Mouse (Mus musculus): Measurements from ENCODE around the gene Isg15.
A peak's percentile ranks its signal among the peaks of the same experiment; 100 is the strongest.

Isg15 gene

DNA sequence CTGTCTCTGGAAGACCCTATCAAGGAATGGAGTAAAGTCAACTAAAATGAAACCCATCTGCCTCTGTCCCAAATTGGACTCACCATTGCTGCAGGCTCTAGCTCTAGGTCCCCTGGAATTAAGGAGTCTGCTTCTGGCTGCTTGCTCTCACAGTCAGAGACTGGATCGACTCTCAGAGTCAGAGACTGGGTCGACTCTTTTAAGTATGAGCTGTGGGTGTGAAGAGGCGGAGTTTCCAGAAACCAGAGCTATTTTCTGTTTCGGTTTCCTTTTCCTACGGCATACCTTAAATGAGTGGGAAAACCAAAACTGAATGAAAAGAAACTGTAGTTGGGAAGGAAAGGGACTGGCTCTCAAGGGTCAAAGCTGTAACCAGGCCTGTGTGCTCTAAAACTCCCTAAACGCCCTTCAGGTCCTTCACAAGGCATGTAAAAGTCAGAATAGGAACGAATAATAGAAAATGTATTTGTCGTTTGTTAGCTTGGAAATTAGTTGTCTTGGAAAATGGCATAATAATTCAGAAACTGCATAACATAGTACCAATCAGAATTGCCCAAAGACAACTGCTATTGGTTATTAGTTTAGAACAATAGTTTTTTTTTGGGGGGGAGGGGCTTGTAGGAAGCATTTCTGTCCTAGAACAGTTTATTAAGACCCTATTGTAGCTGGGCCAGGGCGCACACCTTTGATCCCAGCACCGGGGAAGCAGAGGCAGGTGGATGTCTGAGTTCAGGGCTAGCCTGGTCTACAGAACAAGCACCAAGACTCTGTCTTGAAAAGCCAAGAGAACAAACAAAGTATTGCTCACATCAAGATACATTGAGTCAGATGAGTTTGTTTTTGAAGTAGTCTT is at the start of gene Isg15:
Gene Isg15, minus strand, starts transcription at position 196 of the 853 bp plus-strand sequence.
- DNase-seq (ENCODE audit: low read depth, low spot score): no peak

GRCm38 (mm10) chr4:156249567-156249966 is 48.9 kb upstream of the Isg15 start:
- no peak for DNase-seq (ENCODE audit: low read depth, low spot score)

DNA sequence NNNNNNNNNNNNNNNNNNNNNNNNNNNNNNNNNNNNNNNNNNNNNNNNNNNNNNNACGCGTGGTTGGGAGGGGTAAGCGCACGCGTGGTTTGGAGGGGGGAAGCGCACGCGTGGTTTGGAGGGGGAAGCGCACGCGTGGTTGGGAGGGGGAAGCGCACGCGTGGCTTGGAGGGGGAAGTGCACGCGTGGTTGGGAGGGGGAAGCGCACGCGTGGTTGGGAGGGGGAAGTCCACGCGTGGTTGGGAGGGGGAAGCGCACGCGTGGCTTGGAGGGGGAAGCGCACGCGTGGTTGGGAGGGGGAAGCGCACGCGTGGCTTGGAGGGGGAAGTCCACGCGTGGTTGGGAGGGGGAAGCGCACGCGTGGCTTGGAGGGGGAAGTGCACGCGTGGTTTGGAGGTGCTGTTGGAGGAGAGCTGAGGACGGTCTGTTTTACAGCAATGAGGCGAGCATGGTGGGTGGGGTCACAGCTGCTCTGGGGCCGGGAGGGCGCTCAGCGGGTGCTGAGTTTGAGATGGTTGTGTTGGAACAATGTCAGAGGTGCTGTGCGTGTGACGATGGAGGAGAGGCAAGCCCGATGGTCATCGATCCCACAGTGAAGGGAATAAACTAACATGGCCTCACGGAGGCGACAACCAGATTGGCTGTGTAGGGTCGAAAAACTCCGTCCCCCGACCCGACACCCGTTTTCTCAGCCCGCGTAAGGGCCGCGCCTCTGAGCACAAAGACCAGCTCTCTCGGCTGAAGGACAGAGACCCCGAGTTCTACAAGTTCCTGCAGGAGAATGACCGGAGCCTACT is 36.2 kb upstream of the Isg15 start:
- DNase-seq (ENCODE audit: low read depth, low spot score): no peak

GRCm38 (mm10) chr4:156235808-156236533 is 35.4 kb upstream of the Isg15 start, which contains the start of gene Noc2l:
Gene Noc2l (plus strand): TSS chr4:156236010.
- DNase-seq (ENCODE audit: low read depth, low spot score): peak; percentile 85

GRCm38 (mm10) chr4:156235360-156235770 is 34.7 kb upstream of the Isg15 start:
- DNase-seq (ENCODE audit: low read depth, low spot score): no peak

- DNase-seq (ENCODE audit: low read depth, low spot score): peak; percentile 51
These were observed 34.1 kb upstream of the Isg15 start, which contains the start of gene Plekhn1 for GRCm38 (mm10) chr4:156234701-156235213. Gene Plekhn1 (minus strand): TSS chr4:156234857.

DNA sequence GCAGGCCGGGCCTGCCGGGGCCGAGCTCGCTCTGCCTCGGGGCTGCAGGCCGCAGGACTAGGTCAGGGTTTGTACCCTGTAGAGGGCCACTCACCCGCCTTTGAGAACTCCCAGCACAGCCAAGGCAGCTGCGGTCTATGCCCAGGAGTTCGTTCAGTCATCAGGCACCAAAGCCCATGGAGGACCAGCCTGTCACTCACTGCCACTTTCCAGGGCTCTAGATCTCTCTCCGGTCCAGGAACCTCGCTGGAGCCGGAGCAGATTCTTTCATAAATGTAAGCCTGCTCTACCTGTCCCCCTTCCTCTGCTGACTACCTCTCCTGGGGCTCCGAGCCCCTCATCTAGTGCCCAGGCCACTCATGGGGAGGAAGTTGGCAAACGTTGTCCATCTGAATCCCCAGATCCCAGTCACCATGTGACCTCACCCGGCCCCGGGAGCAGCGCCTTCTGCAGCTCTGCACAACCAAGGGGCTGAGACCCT is 33.4 kb upstream of the Isg15 start:
- no peak for DNase-seq (ENCODE audit: low read depth, low spot score)

DNA sequence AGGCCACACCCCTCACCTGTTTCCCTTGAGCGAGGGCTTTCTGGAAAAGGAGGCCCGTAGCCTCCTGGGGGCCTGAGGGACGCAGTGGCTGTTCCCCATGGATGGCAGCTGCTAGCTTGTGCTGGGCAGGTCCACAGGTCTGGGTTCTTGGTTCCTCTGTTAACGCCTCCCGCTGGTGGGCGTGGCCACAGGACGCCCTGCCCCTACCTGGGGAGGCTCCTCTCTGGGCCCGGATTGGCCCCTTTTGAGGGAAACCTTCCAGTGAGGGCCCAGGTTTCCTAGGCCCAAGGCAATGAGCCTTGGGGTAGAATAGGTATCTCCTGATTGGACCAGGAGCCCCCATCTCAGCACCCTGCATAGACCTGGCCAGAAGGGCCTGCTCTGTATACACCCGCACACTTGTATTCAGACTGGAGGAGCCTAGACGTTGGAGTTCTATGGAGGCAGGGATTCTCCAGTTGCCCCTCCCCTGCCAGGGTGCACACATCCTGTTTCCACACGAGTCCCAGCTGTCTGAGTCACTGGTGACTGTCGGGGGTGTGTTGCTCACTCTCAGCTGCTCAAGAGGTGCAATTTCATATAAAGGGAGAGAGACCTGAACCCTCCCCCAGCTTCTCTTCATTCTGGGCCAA is 27.9 kb upstream of the Isg15 start:
- peak; percentile 65 for DNase-seq (ENCODE audit: low read depth, low spot score)

DNA sequence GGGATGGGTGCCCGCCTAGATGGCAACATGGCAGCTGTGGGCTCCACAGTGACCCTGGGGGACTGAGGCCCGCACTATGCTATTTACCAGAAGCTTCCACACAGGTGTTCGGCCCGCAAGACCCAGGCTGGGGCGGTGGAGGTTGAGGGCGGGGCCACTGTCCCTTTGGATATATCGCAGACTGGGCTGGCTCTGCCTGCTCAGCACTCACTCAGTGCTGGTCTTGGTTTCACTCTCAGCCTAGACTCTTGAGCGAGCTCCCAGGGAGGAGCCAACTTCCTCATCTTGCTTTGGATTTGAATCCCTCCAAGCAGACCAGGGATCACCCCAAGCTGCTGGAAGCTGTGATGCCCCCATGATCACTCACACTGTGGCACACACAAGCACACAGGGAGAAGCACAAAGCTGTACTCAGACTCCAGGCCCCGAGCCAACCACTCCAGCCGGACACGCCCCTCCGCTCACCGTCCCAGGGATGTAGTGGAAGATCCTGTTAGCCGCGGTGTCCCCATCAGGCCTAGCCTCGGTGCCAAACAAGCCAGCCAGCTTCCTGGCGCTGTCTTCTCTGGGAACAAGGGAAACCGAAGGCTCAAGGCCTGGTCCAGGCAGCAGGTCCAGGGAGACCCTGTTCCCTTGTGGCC is 27.3 kb upstream of the Isg15 start:
- no peak for DNase-seq (ENCODE audit: low read depth, low spot score)

- DNase-seq (ENCODE audit: low read depth, low spot score): no peak
These were observed 23.7 kb upstream of the Isg15 start for GRCm38 (mm10) chr4:156224276-156224675.

DNA sequence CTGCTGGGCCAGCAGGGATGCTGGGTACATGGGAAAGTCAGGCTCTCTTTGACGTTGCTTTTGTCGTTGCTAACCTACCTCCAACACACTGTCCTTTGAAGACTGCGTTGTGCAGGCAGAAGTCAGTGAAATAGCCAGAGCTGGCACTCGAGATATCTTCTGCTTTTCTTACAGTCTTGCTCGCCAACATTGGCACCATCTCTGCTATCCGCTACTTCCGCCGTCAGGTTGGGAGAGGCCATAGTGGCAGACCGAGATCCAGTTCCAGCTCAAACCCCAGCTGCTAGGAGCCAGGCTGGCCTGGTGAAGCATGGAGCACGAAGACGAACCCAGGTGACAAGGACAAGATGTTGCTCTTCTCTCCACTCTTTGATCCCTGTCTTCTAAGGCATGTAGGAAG is 19.3 kb upstream of the Isg15 start:
- no peak for DNase-seq (ENCODE audit: low read depth, low spot score)

GRCm38 (mm10) chr4:156217838-156218237 is 17.2 kb upstream of the Isg15 start:
- DNase-seq (ENCODE audit: low read depth, low spot score): no peak

GRCm38 (mm10) chr4:156217022-156217669 is 16.5 kb upstream of the Isg15 start:
- no peak for DNase-seq (ENCODE audit: low read depth, low spot score)

DNA sequence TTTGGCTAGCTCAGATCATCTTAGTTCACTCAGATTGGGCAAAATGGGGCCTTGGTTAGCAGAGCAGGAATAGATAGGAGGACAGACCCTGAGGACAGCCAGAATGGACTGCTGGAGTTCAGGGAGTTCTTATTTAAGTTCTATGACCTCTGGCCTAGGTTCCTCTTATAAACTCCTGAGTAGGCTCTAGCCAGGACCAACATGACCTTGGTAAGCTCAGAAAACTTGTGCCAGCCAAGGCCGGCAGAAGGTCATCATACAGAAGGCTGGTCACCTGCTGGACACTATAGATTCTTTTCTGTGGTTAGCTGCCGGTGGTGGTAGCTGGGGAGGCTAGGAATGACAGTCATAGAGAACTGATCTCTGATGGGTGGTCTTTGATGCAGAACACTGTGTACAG is 15.6 kb upstream of the Isg15 start:
- DNase-seq (ENCODE audit: low read depth, low spot score): no peak

DNA sequence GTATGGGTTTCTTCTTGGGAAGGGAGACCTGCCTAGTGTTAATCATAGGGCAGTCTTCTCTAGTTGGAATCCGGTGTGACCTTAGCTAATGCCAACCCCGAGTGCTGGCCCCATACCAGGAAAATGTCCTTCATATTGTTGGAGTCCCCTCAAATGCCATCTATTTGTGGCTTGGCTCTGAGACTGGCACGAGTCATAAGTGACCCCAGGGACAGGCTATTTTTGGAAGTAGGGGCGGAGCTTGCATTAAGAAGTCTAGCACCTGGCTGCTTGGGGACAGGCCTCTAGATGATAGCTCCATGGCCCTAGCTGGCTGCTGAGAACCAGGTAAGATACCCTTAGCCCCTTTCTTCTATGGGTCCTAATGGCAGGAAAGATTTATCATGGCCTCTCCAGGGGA is 15.0 kb upstream of the Isg15 start, which contains the start of gene Perm1:
Gene Perm1, plus strand, starts transcription at position 220 of the 400 bp plus-strand sequence.
- DNase-seq (ENCODE audit: low read depth, low spot score): no peak

DNA sequence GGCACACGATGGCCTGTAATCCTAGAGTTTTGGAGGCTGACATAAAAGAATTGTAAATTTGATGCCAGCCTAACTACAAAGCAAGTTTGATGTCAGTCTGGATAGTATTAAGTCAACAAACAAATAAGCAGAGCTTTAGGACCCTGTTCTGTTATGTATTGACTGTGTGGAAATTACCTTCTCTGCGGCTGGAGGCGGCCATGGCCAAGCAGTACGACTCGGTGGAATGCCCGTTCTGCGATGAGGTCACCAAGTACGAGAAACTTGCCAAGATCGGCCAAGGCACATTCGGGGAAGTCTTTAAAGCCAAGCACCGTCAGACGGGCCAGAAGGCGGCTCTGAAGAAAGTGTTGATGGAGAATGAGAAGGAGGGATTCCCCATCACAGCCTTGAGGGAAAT is 12.5 kb upstream of the Isg15 start:
- DNase-seq (ENCODE audit: low read depth, low spot score): no peak

DNA sequence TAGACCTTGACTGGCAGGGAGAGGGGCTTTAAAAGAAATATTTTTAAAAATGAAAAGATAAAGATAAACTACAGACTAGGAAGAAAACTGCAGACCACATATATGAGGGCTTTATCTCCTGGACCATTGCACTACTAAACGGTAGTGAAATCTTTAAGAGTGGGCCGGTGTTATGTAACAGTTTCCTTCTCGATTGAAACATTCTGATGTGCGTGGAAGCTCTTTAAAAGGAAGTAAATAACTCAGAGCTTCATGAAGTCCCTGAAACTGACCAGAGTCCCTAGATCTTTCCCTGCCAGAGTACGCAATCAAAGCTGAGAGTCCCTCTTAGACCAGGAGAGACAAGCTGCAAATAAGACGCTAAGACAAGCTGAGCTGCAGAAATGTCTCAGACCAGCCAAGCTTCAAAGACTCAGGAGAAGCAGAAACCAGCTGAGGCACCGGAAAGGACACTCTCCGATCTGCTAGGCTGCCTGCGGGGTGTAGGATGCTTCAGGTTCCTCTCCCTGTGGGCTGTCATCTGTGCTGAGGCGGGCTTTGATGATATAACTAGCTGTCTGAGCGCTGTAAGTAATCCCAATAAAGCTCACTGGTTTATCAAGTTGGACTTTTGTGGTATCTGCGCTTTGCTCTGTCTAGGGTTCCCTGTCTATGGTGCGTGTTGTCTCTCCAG is 9.5 kb upstream of the Isg15 start:
- DNase-seq (ENCODE audit: low read depth, low spot score): no peak

DNA sequence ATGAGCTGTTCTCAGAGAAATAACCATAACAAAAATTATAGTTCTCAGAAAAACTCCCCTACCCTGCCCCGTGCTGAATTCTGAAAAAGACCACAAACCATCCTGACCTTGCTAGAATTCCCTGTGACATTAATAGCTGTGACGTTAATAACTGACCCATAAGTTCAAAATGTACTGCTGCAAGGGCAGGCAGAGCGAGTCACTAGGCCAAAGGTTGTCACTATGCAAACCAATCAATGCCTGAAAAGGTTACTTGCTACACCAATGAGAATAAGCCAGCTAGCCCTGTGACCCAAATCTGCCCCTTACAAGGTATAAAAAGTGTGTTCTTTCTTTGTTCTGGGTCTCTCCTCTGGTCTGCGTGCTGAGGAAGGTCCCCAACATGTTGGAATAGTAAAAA is 8.3 kb upstream of the Isg15 start:
- DNase-seq (ENCODE audit: low read depth, low spot score): no peak

DNA sequence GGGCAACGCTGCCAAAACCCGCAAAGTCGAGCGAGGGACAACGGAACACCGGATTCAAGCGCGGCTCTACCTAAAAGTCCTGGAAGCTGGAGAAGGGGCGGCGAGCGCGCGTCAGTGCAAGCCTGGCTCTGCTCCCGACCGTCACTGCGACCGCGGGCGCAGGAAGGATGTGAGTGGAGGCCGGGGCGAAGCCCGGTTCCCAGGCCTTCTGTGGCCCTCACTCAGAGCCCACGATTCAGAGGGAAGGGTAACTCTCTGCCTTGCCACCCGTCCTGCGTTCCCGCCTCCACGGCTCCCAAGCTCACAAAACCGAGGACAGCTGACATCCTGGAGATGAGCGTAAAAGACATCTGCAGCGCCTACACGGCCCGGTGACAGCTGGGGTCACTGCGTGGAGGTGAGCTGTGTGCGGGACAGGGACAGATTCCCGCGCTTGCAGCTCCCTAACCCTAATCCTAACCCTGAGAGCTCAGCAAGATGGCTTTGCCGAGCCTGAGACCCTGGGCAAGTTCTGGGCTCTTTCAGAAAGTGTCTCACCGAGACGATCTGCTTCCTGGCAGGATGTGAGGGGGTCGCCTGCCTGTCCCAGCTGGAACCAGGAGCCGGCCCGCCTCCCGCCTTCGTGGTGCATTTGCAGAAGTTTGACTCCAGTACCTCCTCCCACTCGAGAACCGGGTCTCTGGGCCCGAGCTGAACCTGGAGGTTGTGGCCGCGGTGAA is 3.0 kb upstream of the Isg15 start:
- DNase-seq (ENCODE audit: low read depth, low spot score): no peak
